Mouse (Mus musculus): ENCODE data around the gene Olfr552.
"Not testable (repeated sequence)": the region's sequence is repeated elsewhere in the genome, so short reads cannot be mapped to it uniquely, and the experiment has no call there.

DNA sequence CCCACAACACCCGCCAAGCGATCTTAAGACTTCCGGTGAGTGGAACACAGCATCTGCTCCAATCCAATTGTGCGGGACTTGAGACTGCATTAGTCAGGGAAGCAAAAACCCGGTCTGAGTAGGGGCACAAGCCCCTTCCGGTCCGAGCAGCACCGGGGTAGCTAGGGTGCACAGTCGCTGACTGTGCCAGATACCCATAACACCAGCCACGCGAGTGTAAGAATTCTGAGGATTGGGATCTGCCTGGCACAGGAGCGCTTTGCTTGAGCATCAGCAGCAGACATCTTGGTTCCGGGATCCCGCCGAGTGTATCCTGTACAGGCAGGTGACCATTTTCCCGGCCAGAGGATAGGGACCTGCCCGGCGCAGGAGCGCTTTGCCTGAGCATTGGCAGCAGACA is 22.8 kb downstream of the Olfr552 start:
- TF ChIP-seq CTCF, EP300 (IDR thresholded peaks at IDR 0.05): not testable (repeated sequence)

All from lung, postnatal 0 days (tissue).